30 mouse cellular contexts compared by ENCODE assay signal in genomic region chr4:76735831-76736230, GRCm38 (mm10).
"Had no signal": no experiment of that assay in that cellular context is flagged by ENCODE, and none has a peak within 500 bp of the region (broad histone marks: within the 10 kb centered on the region; RNA-seq: fewer than 3 reads in every experiment).

No protein-coding gene starts in this region.

- H3K36me3 ChIP-seq: limb, embryonic 10.5 days; limb, embryonic 12.5 days; limb, embryonic 13.5 days; limb, embryonic 15.5 days; liver, embryonic 12.5 days; liver, embryonic 13.5 days; liver, embryonic 15.5 days; lung, embryonic 15.5 days; midbrain, embryonic 10.5 days; midbrain, embryonic 12.5 days; midbrain, embryonic 13.5 days; midbrain, embryonic 15.5 days; neural tube, embryonic 12.5 days had no signal

- H3K4me2 ChIP-seq: limb, embryonic 12.5 days; limb, embryonic 13.5 days; limb, embryonic 15.5 days; liver, embryonic 11.5 days; liver, embryonic 12.5 days; liver, embryonic 13.5 days; liver, embryonic 15.5 days; lung, embryonic 15.5 days; midbrain, embryonic 11.5 days; midbrain, embryonic 12.5 days; midbrain, embryonic 13.5 days; midbrain, embryonic 15.5 days; neural tube, embryonic 12.5 days had no signal

- DNase-seq: layer of hippocampus, postnatal 36 days; left cerebral cortex, postnatal 4 days; liver; liver, embryonic 13.5 days; liver, postnatal 0 days; lung, adult 18-20 months; lung, adult 2 months; lung, postnatal 10 days; lung, postnatal 36 days; midbrain, embryonic 14.5 days had no signal

- H3K9me3 ChIP-seq: limb, embryonic 10.5 days; limb, embryonic 12.5 days; limb, embryonic 13.5 days; limb, embryonic 15.5 days; liver, embryonic 12.5 days; liver, embryonic 13.5 days; liver, embryonic 15.5 days; lung, embryonic 15.5 days; megakaryocyte, embryonic 14.5 days; midbrain, embryonic 10.5 days; midbrain, embryonic 12.5 days; midbrain, embryonic 13.5 days; midbrain, embryonic 15.5 days; neural tube, embryonic 12.5 days had no signal

- H3K27ac ChIP-seq: left cerebral cortex, adult 2 months; limb, embryonic 10.5 days; limb, embryonic 12.5 days; limb, embryonic 13.5 days; limb, embryonic 15.5 days; liver, embryonic 12.5 days; liver, embryonic 13.5 days; liver, embryonic 14.5 days; liver, embryonic 15.5 days; lung, embryonic 15.5 days; macrophage; midbrain, embryonic 10.5 days; midbrain, embryonic 12.5 days; midbrain, embryonic 13.5 days; midbrain, embryonic 15.5 days; neural tube, embryonic 12.5 days had no signal

- H3K9ac ChIP-seq: limb, embryonic 12.5 days; limb, embryonic 13.5 days; limb, embryonic 15.5 days; liver, embryonic 12.5 days; liver, embryonic 13.5 days; liver, embryonic 14.5 days; liver, embryonic 15.5 days; liver, postnatal 0 days; lung, embryonic 15.5 days; midbrain, embryonic 12.5 days; midbrain, embryonic 13.5 days; midbrain, embryonic 15.5 days; neural tube, embryonic 12.5 days had no signal

- H3K4me1 ChIP-seq: limb, embryonic 10.5 days; limb, embryonic 12.5 days; limb, embryonic 13.5 days; limb, embryonic 15.5 days; liver, embryonic 12.5 days; liver, embryonic 13.5 days; liver, embryonic 15.5 days; lung, embryonic 15.5 days; megakaryocyte, embryonic 14.5 days; midbrain, embryonic 10.5 days; midbrain, embryonic 12.5 days; midbrain, embryonic 13.5 days; midbrain, embryonic 15.5 days; neural tube, embryonic 12.5 days had no signal

- H3K4me3 ChIP-seq: left cerebral cortex, adult 2 months; limb, embryonic 10.5 days; limb, embryonic 12.5 days; limb, embryonic 13.5 days; limb, embryonic 15.5 days; liver, embryonic 12.5 days; liver, embryonic 13.5 days; liver, embryonic 15.5 days; lung, embryonic 15.5 days; megakaryocyte, embryonic 14.5 days; midbrain, embryonic 10.5 days; midbrain, embryonic 12.5 days; midbrain, embryonic 13.5 days; midbrain, embryonic 15.5 days; myocyte; neural tube, embryonic 12.5 days had no signal

- ATAC-seq: liver, embryonic 12.5 days; liver, postnatal 0 days; midbrain, embryonic 13.5 days; midbrain, embryonic 15.5 days; midbrain, embryonic 16.5 days had no signal

- H3K27me3 ChIP-seq: limb, embryonic 12.5 days; limb, embryonic 13.5 days; limb, embryonic 15.5 days; liver, embryonic 12.5 days; liver, embryonic 13.5 days; liver, embryonic 15.5 days; lung, embryonic 15.5 days; megakaryocyte, embryonic 14.5 days; midbrain, embryonic 12.5 days; midbrain, embryonic 13.5 days; midbrain, embryonic 15.5 days; neural tube, embryonic 12.5 days had no signal
